Mouse (Mus musculus): ENCODE results near the gene Lama2.

GRCm38 (mm10) chr10:27005716-27006115, 613.8 kb downstream of the Lama2 start:
- TF ChIP-seq CTCF (IDR thresholded peaks at IDR 0.05; ENCODE audit: borderline replicate concordance, extremely low read depth, insufficient read depth, insufficient read length) (no peak), POLR2A (IDR thresholded peaks at IDR 0.05; ENCODE audit: borderline replicate concordance, extremely low read depth, insufficient read depth, insufficient read length, poor library complexity, severe bottlenecking) (no peak)

Data from brain, embryonic 14.5 days (tissue).